Mouse (Mus musculus) lung, postnatal 0 days (tissue): ENCODE measurements around the gene Arhgap30.

ENCODE experiments used
- CTCF ChIP-seq: IDR thresholded peaks from 2 replicates; pipeline ENCODE4 v1.5.1; 2016; ENCODE audit warnings: antibody characterized with exemption, mild to moderate bottlenecking
- EP300 ChIP-seq: IDR thresholded peaks from 2 replicates; pipeline ENCODE4 v1.6.1; 2016; ENCODE audit warnings: antibody characterized with exemption, mild to moderate bottlenecking, control low read depth

- TF ChIP-seq CTCF (peak; percentile 96), EP300 (no peak)
These were observed 27.3 kb upstream of the Arhgap30 start for GRCm38 (mm10) chr1:171361106-171362103.
